Mouse (Mus musculus): Measurements from ENCODE around the gene Gm14137. TPM values are rescaled to one million over a fixed set of nuclear protein-coding genes. Genes with fewer than 3 reads are reported as not detected.

The Gm14137 gene
- 0.09 and 0.26 TPM in 2 replicates for polyA plus RNA-seq (2012; rRNA removed)

DNA sequence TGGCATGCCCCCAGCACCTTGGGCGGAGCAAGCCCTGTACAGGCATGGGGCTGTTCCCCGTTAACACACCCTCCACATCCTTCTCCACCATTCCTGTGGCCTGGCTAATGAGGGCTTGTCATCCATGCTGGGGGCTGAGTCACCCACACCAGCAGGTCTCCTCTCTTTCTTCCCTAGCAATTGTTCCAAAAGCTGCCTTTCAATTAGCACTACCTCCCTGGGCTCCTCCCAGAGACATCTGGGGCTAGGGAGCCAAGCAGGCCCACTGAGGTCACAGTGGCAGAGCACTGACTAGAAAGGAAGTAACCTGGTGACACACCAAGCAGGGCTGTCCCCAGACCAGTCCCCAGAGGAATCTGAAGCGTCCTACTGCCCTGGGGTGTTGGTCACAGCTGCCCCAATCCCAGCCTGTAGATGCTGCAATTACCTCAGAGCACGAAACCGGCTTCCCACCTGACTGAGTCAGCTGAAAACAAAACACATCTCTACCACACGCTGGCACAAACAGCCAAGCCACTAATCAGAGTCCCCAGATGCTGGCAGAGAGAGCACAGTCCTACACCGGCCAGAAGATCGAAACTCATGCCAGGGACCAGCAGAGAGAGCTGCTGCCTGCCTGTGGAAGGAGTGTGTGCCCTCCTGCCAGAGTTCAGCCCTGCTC, at the start of gene Gm14137:
Gm14137 (plus strand) TSS at position 519 of the 661 bp plus-strand sequence.
- no peak within 1 kb of the TSS for H3K27ac ChIP-seq (ENCODE audit: insufficient read depth, low read length)
- peaks cover 3% of the 10 kb centered on the region; the same call in 1 of the 2 replicates for H3K4me1 ChIP-seq (ENCODE audit: control insufficient read depth, insufficient read depth, insufficient read length)
- no peaks in the 10 kb centered on the region for H3K27me3 ChIP-seq (ENCODE audit: control insufficient read depth, insufficient read depth, low read length)
- WGBS, result 56% methylated on average over 8 of the region's 8 CpGs
- H3K4me3 ChIP-seq (ENCODE audit: extremely low read depth, insufficient read depth, insufficient read length), result no peak within 1 kb of the TSS
- TF ChIP-seq CTCF (IDR thresholded peaks at IDR 0.05; ENCODE audit: extremely low read depth, insufficient read depth, insufficient read length, insufficient replicate concordance) (no peak), POLR2A (IDR thresholded peaks at IDR 0.05; ENCODE audit: low read depth, low read length) (no peak)
- H3K36me3 ChIP-seq (ENCODE audit: control insufficient read depth, insufficient read depth, low read length), result peaks cover under 1% of the 10 kb centered on the region; the same call in 1 of the 2 replicates
- peak; percentile 15 to 17 for DNase-seq (ENCODE audit: low read depth in 1 of 2, low spot score in 2 of 2)

DNA sequence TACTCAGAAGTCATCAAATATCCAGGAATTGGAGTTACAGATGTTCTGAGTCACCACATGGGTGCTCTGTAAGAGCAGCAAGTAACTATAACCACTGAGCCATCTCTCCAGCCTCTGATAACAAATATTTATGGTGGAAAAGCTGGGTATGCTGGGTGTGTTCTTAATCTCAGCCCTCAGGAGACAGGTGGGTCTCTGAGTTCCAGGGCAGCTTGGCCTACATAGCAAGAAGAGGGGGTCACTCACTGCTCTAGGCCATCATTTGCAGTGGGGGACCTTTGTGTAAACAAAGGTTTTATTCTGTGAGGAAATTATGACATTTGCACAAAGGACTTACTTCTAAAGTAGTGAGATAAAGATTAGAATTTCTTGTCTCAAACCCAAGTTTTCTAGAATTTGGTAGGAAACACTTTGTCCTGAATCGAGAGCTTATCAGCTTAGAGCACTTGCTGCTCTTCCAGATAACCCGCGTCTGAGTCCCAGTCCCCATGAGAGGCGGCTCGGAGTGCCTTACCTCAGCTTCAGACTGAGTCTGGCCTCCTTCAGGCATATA, 37.9 kb upstream of the Gm14137 start:
- H3K36me3 ChIP-seq (ENCODE audit: control insufficient read depth, insufficient read depth, low read length), result peaks cover 26% of the 10 kb centered on the region

DNA sequence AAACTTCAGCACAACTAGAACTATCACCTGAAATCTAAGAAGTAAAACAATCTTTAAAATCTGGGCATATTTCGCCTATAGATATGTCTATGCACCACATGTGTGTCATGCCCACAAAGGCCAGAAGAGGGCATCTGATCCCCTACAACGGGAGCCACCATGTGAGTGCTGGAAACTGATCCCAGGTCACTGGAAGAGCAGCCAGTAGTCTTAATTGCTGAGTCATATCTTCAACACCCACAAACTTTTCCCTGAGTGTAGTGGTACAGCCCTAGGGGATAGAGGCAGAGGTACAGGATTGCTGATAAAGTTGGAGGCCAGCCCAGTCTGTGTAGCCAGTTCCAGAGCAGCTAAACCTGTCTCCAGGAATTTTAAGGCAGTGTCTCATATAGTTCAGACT, 29.1 kb upstream of the Gm14137 start:
- Histone ChIP-seq H3K36me3 (ENCODE audit: control insufficient read depth, insufficient read depth, low read length) (peaks cover 45% of the 10 kb centered on the region), H3K4me3 (ENCODE audit: extremely low read depth, insufficient read depth, insufficient read length) (no peak overlapping the region), H3K4me1 (ENCODE audit: control insufficient read depth, insufficient read depth, insufficient read length) (no peaks in the 10 kb centered on the region), H3K27ac (ENCODE audit: insufficient read depth, low read length) (no peak overlapping the region), H3K27me3 (ENCODE audit: control insufficient read depth, insufficient read depth, low read length) (no peaks in the 10 kb centered on the region)
- TF ChIP-seq CTCF (IDR thresholded peaks at IDR 0.05; ENCODE audit: extremely low read depth, insufficient read depth, insufficient read length, insufficient replicate concordance) (peak; percentile 1; the same call in 1 of the 2 replicates), POLR2A (IDR thresholded peaks at IDR 0.05; ENCODE audit: low read depth, low read length) (no peak)
- DNase-seq (ENCODE audit: low read depth in 1 of 2, low spot score in 2 of 2), result no peak
- WGBS, result 88% methylated on average over 2 of the region's 2 CpGs

More for the DNA sequence above, 37.9 kb upstream of the Gm14137 start:
- no peak overlapping the region for H3K27ac ChIP-seq (ENCODE audit: insufficient read depth, low read length)
- no peaks in the 10 kb centered on the region for H3K27me3 ChIP-seq (ENCODE audit: control insufficient read depth, insufficient read depth, low read length)
- TF ChIP-seq CTCF (IDR thresholded peaks at IDR 0.05; ENCODE audit: extremely low read depth, insufficient read depth, insufficient read length, insufficient replicate concordance), result no peak
- TF ChIP-seq POLR2A (IDR thresholded peaks at IDR 0.05; ENCODE audit: low read depth, low read length), result no peak
- no peak for DNase-seq (ENCODE audit: low read depth in 1 of 2, low spot score in 2 of 2)
- no peaks in the 10 kb centered on the region for H3K4me1 ChIP-seq (ENCODE audit: control insufficient read depth, insufficient read depth, insufficient read length)
- 76% methylated on average over 5 of the region's 5 CpGs for WGBS
- H3K4me3 ChIP-seq (ENCODE audit: extremely low read depth, insufficient read depth, insufficient read length), result no peak overlapping the region

DNA sequence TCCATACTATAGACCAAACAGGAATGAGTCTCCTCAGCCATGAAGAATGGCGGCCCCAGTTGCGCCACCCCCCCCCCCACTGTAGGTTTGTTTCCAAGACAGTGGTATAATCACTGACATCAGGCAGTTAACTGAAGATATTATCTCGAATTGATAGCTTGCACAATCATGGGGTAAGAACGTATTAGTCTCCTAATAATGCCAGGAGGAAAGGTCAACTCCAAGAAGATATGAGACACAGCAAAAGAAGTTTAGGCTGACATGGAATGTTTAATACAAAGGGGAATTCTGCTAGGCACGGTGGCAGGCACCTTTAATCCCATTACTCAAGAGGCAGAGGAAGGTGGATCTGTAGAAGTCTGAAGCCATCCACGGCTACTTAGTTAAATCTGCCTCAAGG, 27.9 kb upstream of the Gm14137 start:
- TF ChIP-seq CTCF (IDR thresholded peaks at IDR 0.05; ENCODE audit: extremely low read depth, insufficient read depth, insufficient read length, insufficient replicate concordance) (no peak), POLR2A (IDR thresholded peaks at IDR 0.05; ENCODE audit: low read depth, low read length) (no peak)
- 89% methylated on average over 6 of the region's 6 CpGs for WGBS
- H3K27me3 ChIP-seq (ENCODE audit: control insufficient read depth, insufficient read depth, low read length), result no peaks in the 10 kb centered on the region
- no peaks in the 10 kb centered on the region for H3K4me1 ChIP-seq (ENCODE audit: control insufficient read depth, insufficient read depth, insufficient read length)
- DNase-seq (ENCODE audit: low read depth in 1 of 2, low spot score in 2 of 2), result no peak
- peaks cover 48% of the 10 kb centered on the region for H3K36me3 ChIP-seq (ENCODE audit: control insufficient read depth, insufficient read depth, low read length)
- no peak overlapping the region for H3K27ac ChIP-seq (ENCODE audit: insufficient read depth, low read length)
- no peak overlapping the region for H3K4me3 ChIP-seq (ENCODE audit: extremely low read depth, insufficient read depth, insufficient read length)

DNA sequence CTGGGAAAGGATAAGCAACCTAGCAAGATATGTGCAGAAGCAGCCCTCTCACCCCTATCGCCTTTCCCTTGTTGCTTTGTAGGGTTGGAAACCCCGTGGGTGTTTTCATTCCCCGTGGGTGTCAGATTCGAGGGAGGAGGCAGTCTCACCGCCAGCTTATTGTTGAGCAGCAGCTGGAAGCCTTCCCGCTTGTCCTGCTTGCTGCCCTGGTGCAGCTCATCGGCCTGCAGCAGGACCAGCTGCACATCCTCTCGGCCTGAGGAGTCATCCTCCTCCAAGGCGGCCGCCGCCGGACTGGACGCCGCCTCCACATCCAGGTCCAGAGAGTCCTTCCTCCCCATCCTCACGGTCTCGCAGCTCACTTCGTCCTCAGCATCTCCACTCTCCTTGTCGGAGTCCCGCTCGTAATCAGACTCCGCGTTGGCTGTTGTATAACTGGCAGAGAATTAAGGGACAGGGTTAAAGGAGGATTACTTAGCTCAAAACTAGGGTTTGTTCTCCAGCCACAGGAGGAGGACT, 27.1 kb upstream of the Gm14137 start:
- WGBS, result 96% methylated on average over 22 of the region's 22 CpGs
- Histone ChIP-seq H3K4me1 (ENCODE audit: control insufficient read depth, insufficient read depth, insufficient read length) (no peaks in the 10 kb centered on the region), H3K27me3 (ENCODE audit: control insufficient read depth, insufficient read depth, low read length) (no peaks in the 10 kb centered on the region), H3K27ac (ENCODE audit: insufficient read depth, low read length) (no peak overlapping the region), H3K36me3 (ENCODE audit: control insufficient read depth, insufficient read depth, low read length) (peaks cover 47% of the 10 kb centered on the region), H3K4me3 (ENCODE audit: extremely low read depth, insufficient read depth, insufficient read length) (no peak overlapping the region)
- TF ChIP-seq POLR2A (IDR thresholded peaks at IDR 0.05; ENCODE audit: low read depth, low read length) (no peak), CTCF (IDR thresholded peaks at IDR 0.05; ENCODE audit: extremely low read depth, insufficient read depth, insufficient read length, insufficient replicate concordance) (no peak)
- DNase-seq (ENCODE audit: low read depth in 1 of 2, low spot score in 2 of 2), result no peak

DNA sequence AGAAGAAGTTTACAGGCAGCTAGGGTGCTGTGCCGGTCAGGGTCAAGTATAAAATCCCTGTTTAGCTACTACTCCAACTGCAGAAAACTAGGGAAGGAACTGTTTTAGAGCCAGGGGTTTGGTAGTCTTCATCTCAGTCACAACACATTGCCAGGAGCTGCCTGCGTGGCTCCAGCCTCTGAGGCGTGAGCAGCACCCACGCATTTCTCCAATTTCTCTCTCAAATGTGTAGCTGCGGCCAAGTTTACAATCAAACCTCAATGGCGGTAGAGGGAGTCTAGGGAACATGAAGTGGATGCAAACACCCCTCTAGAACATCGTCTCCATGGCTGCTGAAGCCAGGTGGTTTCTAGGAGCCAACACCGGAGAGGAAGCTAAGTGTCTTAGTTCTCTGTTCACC, 26.5 kb upstream of the Gm14137 start:
- WGBS, result 88% methylated on average over 8 of the region's 8 CpGs
- H3K36me3 ChIP-seq (ENCODE audit: control insufficient read depth, insufficient read depth, low read length), result peaks cover 45% of the 10 kb centered on the region

DNA sequence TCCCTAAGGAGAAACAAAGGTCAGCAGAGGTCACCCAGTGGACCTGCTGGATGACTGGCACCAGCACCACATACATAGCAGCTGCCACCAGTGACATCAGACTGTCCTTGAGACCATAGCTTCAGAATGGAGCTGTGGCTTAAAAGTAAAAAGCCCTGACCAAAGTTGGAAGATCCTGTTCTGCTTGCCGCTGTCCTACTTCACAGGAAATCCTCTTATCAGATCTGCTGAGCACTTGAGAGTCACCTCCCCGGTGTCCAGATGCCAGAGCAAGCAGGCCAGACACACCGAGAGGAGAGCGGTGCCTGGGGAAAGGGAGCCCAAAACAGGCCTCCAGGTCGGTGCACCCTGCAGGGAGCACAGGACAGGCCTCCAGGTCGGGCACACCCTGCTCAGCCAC, 22.1 kb upstream of the Gm14137 start:
- Histone ChIP-seq H3K27me3 (ENCODE audit: control insufficient read depth, insufficient read depth, low read length) (no peaks in the 10 kb centered on the region), H3K4me3 (ENCODE audit: extremely low read depth, insufficient read depth, insufficient read length) (no peak overlapping the region), H3K27ac (ENCODE audit: insufficient read depth, low read length) (no peak overlapping the region), H3K4me1 (ENCODE audit: control insufficient read depth, insufficient read depth, insufficient read length) (no peaks in the 10 kb centered on the region), H3K36me3 (ENCODE audit: control insufficient read depth, insufficient read depth, low read length) (peaks cover 31% of the 10 kb centered on the region)
- WGBS, result 69% methylated on average over 6 of the region's 6 CpGs
- TF ChIP-seq POLR2A (IDR thresholded peaks at IDR 0.05; ENCODE audit: low read depth, low read length) (no peak), CTCF (IDR thresholded peaks at IDR 0.05; ENCODE audit: extremely low read depth, insufficient read depth, insufficient read length, insufficient replicate concordance) (no peak)
- DNase-seq (ENCODE audit: low read depth in 1 of 2, low spot score in 2 of 2), result no peak

More for the DNA sequence above, 26.5 kb upstream of the Gm14137 start:
- no peaks in the 10 kb centered on the region for H3K4me1 ChIP-seq (ENCODE audit: control insufficient read depth, insufficient read depth, insufficient read length)
- no peaks in the 10 kb centered on the region for H3K27me3 ChIP-seq (ENCODE audit: control insufficient read depth, insufficient read depth, low read length)
- no peak overlapping the region for H3K4me3 ChIP-seq (ENCODE audit: extremely low read depth, insufficient read depth, insufficient read length)
- no peak overlapping the region for H3K27ac ChIP-seq (ENCODE audit: insufficient read depth, low read length)
- TF ChIP-seq CTCF (IDR thresholded peaks at IDR 0.05; ENCODE audit: extremely low read depth, insufficient read depth, insufficient read length, insufficient replicate concordance) (no peak), POLR2A (IDR thresholded peaks at IDR 0.05; ENCODE audit: low read depth, low read length) (no peak)
- no peak for DNase-seq (ENCODE audit: low read depth in 1 of 2, low spot score in 2 of 2)

Data from spleen, adult 2 months (tissue).